Mouse (Mus musculus) left cerebral cortex, postnatal 25 days (tissue): ENCODE results near the gene RPS10-NUDT3. TPM values are rescaled to one million over a fixed set of nuclear protein-coding genes. Genes with fewer than 3 reads are reported as not detected.

Experiments
- DNase-seq, 2 experiments: peaks; one replicate each; pipeline ENCODE4 v3.0.0; 2022; ENCODE audit warnings: low spot score in 2 of 2, mixed read lengths in 1 of 2
- intact Hi-C: fragments of 180-260 bp; cut with DNase I; formaldehyde crosslinking; loops from one replicate; pipeline ENCODE4 v1.15.1; 2025
- total RNA-seq, 2 experiments: library from RNA; stranded (reverse); gene quantifications; 2 replicates each; pipeline ENCODE4 v1.2.3; 2021

Gene RPS10-NUDT3
- total RNA-seq, 2 experiments from 2014 or later: 2.1 TPM; not detected in 1

GRCm38 (mm10) chr17:27586661-27587060 is 48.4 kb downstream of the RPS10-NUDT3 start:
- no peak for DNase-seq
- intact Hi-C loops: no loop called here

- intact Hi-C loops: no loop called here
These were observed 51.7 kb downstream of the RPS10-NUDT3 start for GRCm38 (mm10) chr17:27583185-27583894.

GRCm38 (mm10) chr17:27580392-27581068 is 54.5 kb downstream of the RPS10-NUDT3 start:
- intact Hi-C loops: no loop called here
- peak in 1 of 2 experiments; percentile 78 for DNase-seq

More at GRCm38 (mm10) chr17:27583185-27583894, 51.7 kb downstream of the RPS10-NUDT3 start:
- no peak for DNase-seq

GRCm38 (mm10) chr17:27579816-27580215 is 55.2 kb downstream of the RPS10-NUDT3 start:
- intact Hi-C loops: no loop called here

GRCm38 (mm10) chr17:27578487-27578886 is 56.5 kb downstream of the RPS10-NUDT3 start:
- intact Hi-C loops: no loop called here
- DNase-seq: peak in 1 of 2 experiments; percentile 46

More at GRCm38 (mm10) chr17:27579816-27580215, 55.2 kb downstream of the RPS10-NUDT3 start:
- no peak for DNase-seq

- DNase-seq: no peak
- intact Hi-C loops: no loop called here
These were observed 57.6 kb downstream of the RPS10-NUDT3 start for GRCm38 (mm10) chr17:27577468-27577867.

GRCm38 (mm10) chr17:27576056-27576455 is 59.0 kb downstream of the RPS10-NUDT3 start:
- intact Hi-C loops: no loop called here
- no peak for DNase-seq

- DNase-seq: no peak
- intact Hi-C loops: no loop called here
These were observed 59.8 kb downstream of the RPS10-NUDT3 start for GRCm38 (mm10) chr17:27575116-27575776.

GRCm38 (mm10) chr17:27574470-27575115 is 60.4 kb downstream of the RPS10-NUDT3 start:
- intact Hi-C loops: no loop called here
- peak in 1 of 2 experiments; percentile 79 for DNase-seq

- no peak for DNase-seq
- intact Hi-C loops: no loop called here
These were observed 61.2 kb downstream of the RPS10-NUDT3 start for GRCm38 (mm10) chr17:27573772-27574320.

GRCm38 (mm10) chr17:27571315-27571714 is 63.7 kb downstream of the RPS10-NUDT3 start:
- intact Hi-C loops: no loop called here
- DNase-seq: no peak

- no peak for DNase-seq
- intact Hi-C loops: loop anchor here (10.0 kb wide), 1 partner anchor 197 kb away; no protein-coding TSS in a partner anchor
These were observed 66.8 kb downstream of the RPS10-NUDT3 start for GRCm38 (mm10) chr17:27568228-27568627.

- intact Hi-C loops: loop anchor here (1.0 to 10.0 kb wide), 4 partner anchors 57 to 199 kb away; partner anchors contain the start of genes Nudt3 and RPS10-NUDT3
- DNase-seq: no peak
These were observed 69.1 kb downstream of the RPS10-NUDT3 start for GRCm38 (mm10) chr17:27565942-27566267.

GRCm38 (mm10) chr17:27565163-27565941 is 69.7 kb downstream of the RPS10-NUDT3 start, which contains the start of gene AI413582:
Gene AI413582, minus strand, starts transcription at chr17:27565756.
- intact Hi-C loops: loop anchor here (1.0 to 10.0 kb wide), 4 partner anchors 58 to 199 kb away; partner anchors contain the start of genes Nudt3 and RPS10-NUDT3
- peak; percentile 96 to 97 for DNase-seq

- peak in 1 of 2 experiments; percentile 49 for DNase-seq
- intact Hi-C loops: loop anchor here (1.0 to 10.0 kb wide), 4 partner anchors 59 to 200 kb away; partner anchors contain the start of genes Nudt3 and RPS10-NUDT3
These were observed 70.4 kb downstream of the RPS10-NUDT3 start for GRCm38 (mm10) chr17:27564391-27565162.

- intact Hi-C loops: loop anchor here (2.0 to 10.0 kb wide), 2 partner anchors 71 to 201 kb away; partner anchors contain the start of gene RPS10-NUDT3
- DNase-seq: no peak
These were observed 71.2 kb downstream of the RPS10-NUDT3 start for GRCm38 (mm10) chr17:27563771-27564244.

GRCm38 (mm10) chr17:27561809-27562526 is 73.1 kb downstream of the RPS10-NUDT3 start:
- peak in 1 of 2 experiments; percentile 91 for DNase-seq

More at GRCm38 (mm10) chr17:27561809-27562526, 73.1 kb downstream of the RPS10-NUDT3 start:
- intact Hi-C loops: loop anchor here (10.0 kb wide), 1 partner anchor 203 kb away; no protein-coding TSS in a partner anchor
